Mouse (Mus musculus) lung, embryonic 16.5 days (tissue): ENCODE results near the gene Herc1. TPM values are rescaled to one million over a fixed set of nuclear protein-coding genes. Genes with fewer than 3 reads are reported as not detected.

ENCODE experiments used
- ATAC-seq: fragments of 200-750 bp; cut with Nextera tagmentation; 2 replicates; pipeline ENCODE4 v1.8.0; 2017; ENCODE audit warnings: low read depth, mild to moderate bottlenecking, moderate library complexity
- H3K27ac ChIP-seq: fragments of 300-500 bp; sonication (generic); 2 replicates; pipeline ENCODE4 v1.5.1; 2014; ENCODE audit warnings: mild to moderate bottlenecking, control low read depth, low read length
- H3K27me3 ChIP-seq: fragments of 300-500 bp; sonication (generic); 2 replicates; pipeline ENCODE4 v1.6.1; 2014; ENCODE audit warnings: low read depth, low read length, mixed read lengths; ENCODE audit not compliant: control insufficient read depth, insufficient read depth
- H3K36me3 ChIP-seq: fragments of 300-500 bp; sonication (generic); 2 replicates; pipeline ENCODE4 v1.6.1; 2014; ENCODE audit warnings: low read length; ENCODE audit not compliant: control insufficient read depth, insufficient read depth
- H3K4me1 ChIP-seq: fragments of 300-500 bp; sonication (generic); replicated peaks from 2 replicates; pipeline ENCODE4 v1.6.1; 2014; ENCODE audit warnings: low read length, mixed read lengths; ENCODE audit not compliant: control insufficient read depth, insufficient read depth
- H3K4me2 ChIP-seq: fragments of 300-500 bp; sonication (generic); 2 replicates; pipeline ENCODE4 v1.6.1; 2014; ENCODE audit warnings: low read depth, low read length, control low read depth
- H3K4me3 ChIP-seq: fragments of 300-500 bp; sonication (generic); 2 replicates; pipeline ENCODE4 v1.5.1; 2014; ENCODE audit warnings: mild to moderate bottlenecking, low read length, control low read depth
- H3K9ac ChIP-seq: fragments of 300-500 bp; sonication (generic); 2 replicates; pipeline ENCODE4 v1.6.1; 2014; ENCODE audit warnings: low read length, control low read depth
- H3K9me3 ChIP-seq: fragments of 300-500 bp; sonication (generic); 2 replicates; pipeline ENCODE4 v1.6.1; 2016; ENCODE audit warnings: low read length; ENCODE audit not compliant: control insufficient read depth
- WGBS: fragments of 180-500 bp; shearing (Covaris S2); extraction: QIAGEN DNeasy Blood & Tissue Kit; methylation state at CpG from one replicate; pipeline ENCODE4 v1.1.7; 2014; 5-methylcytosine and 5-hydroxymethylcytosine counted together
- polyA plus RNA-seq: library from polyadenylated mRNA; unstranded; fragments of >200 nt; fragmentation: Nextera tagmentation; extraction: Ambion mirVana; gene quantifications from 2 replicates; pipeline ENCODE4 v1.2.1, GENCODE M21; 2015

The Herc1 gene
- polyA plus RNA-seq, 1 experiment from 2014 or later, result 18.8 TPM

DNA sequence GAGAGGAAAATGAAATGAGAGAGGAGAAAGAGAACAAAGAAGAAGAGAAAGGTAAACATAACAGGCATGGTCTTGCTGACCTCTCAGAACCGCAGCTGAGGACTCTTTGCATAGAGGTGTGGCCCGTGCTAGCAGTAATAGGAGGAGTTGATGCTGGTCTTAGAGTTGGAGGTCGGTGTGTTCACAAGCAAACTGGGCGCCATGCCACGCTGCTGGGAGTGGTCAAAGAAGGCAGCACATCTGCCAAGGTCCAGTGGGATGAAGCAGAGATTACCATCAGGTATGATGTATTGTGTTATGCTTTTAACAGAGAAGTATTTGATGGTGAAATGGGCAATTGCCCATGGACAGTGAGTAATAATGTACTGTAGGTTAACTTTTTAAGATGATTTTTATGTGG, 98.0 kb downstream of the Herc1 start:
- H3K9me3 ChIP-seq, result no peaks in the 10 kb centered on the region
- no peak overlapping the region for H3K9ac ChIP-seq
- WGBS, result 71% methylated on average over 5 of the region's 5 CpGs
- no peak overlapping the region for H3K4me2 ChIP-seq
- H3K27me3 ChIP-seq, result no peaks in the 10 kb centered on the region
- H3K4me3 ChIP-seq, result no peak overlapping the region
- peaks cover 15% of the 10 kb centered on the region for H3K36me3 ChIP-seq
- H3K4me1 ChIP-seq, result no peaks in the 10 kb centered on the region
- no peak overlapping the region for H3K27ac ChIP-seq
- ATAC-seq, result no peak

DNA sequence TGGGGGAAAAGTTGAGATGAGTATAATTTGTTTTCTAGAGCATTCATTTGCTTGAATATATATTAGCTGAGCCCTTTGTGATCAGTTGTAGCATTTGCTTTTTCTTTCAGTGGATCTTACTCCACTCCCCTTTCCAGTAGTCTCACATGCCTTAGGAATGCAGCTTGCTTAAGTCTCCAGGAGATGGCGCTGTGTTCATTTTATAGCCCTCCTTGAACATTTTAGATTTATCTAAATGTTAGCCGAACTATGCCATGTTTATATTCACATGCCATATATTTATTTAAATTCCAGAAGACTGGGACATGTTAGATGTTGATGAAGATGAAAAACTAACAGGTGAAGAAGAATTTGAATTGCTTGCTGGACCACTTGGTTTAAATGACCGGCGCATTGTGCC, 114.8 kb downstream of the Herc1 start:
- Histone ChIP-seq H3K4me2 (no peak overlapping the region), H3K27ac (no peak overlapping the region), H3K9ac (no peak overlapping the region), H3K9me3 (no peaks in the 10 kb centered on the region), H3K4me1 (no peaks in the 10 kb centered on the region), H3K36me3 (peaks cover 17% of the 10 kb centered on the region), H3K4me3 (no peak overlapping the region), H3K27me3 (no peaks in the 10 kb centered on the region)
- ATAC-seq, result no peak
- 51% methylated on average over 4 of the region's 4 CpGs for WGBS

DNA sequence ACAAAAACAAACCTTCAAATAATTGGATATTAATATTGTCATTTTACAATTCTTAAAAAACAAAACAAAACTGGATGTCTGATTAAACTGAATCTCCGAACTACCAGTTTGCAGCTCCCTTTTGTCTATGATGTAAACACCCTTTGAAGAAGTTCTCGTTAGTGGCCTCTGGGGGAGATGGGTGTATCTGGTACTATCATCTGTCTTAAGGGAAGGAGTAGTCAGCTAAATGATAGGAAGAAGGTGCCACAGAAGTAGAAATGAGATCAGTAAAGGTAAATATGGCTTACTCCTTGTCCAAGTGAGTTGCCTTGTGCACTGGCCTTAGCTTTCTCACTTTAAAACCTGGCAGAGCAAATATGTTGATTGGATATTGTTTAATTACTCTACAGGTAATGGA, 127.5 kb downstream of the Herc1 start:
- H3K4me1 ChIP-seq, result no peaks in the 10 kb centered on the region
- H3K27ac ChIP-seq, result no peak overlapping the region
- H3K9ac ChIP-seq, result no peak overlapping the region
- 73% methylated on average over 2 of the region's 2 CpGs for WGBS
- H3K4me2 ChIP-seq, result no peak overlapping the region
- H3K4me3 ChIP-seq, result no peak overlapping the region
- no peak for ATAC-seq
- peaks cover 12% of the 10 kb centered on the region for H3K36me3 ChIP-seq
- H3K9me3 ChIP-seq, result no peaks in the 10 kb centered on the region
- no peaks in the 10 kb centered on the region for H3K27me3 ChIP-seq

DNA sequence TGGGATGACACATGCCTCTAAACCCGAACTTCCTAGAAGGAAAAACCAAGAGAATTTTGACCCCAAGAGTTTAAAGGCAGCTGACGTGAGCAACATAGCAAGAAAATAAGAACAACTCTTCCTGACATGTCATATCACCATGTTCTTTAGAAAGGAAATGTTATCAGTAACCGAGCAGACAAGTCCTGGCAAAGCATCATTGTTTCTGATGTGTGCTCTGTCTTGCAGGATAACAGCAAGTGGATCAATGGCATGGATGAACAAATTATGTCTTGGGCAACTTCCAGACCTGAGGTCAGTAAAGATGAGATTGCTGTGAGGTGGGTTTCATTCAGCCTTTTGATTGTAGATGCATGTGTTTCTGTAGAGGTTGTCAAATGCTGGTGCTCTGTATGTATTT, 133.2 kb downstream of the Herc1 start:
- no peak overlapping the region for H3K4me2 ChIP-seq
- H3K4me1 ChIP-seq, result no peaks in the 10 kb centered on the region
- H3K9me3 ChIP-seq, result no peaks in the 10 kb centered on the region
- no peaks in the 10 kb centered on the region for H3K27me3 ChIP-seq
- no peak overlapping the region for H3K9ac ChIP-seq
- no peak overlapping the region for H3K27ac ChIP-seq
- H3K36me3 ChIP-seq, result peaks cover 20% of the 10 kb centered on the region
- 85% methylated on average over 3 of the region's 3 CpGs for WGBS
- no peak for ATAC-seq
- no peak overlapping the region for H3K4me3 ChIP-seq

- H3K27me3 ChIP-seq, result no peaks in the 10 kb centered on the region
- H3K9me3 ChIP-seq, result no peaks in the 10 kb centered on the region
- no peaks in the 10 kb centered on the region for H3K4me1 ChIP-seq
- no peak overlapping the region for H3K4me2 ChIP-seq
- no peak overlapping the region for H3K27ac ChIP-seq
- ATAC-seq, result no peak
- H3K36me3 ChIP-seq, result peaks cover 32% of the 10 kb centered on the region
- no peak overlapping the region for H3K4me3 ChIP-seq
- H3K9ac ChIP-seq, result no peak overlapping the region
These were observed 138.5 kb downstream of the Herc1 start for GRCm38 (mm10) chr9:66488786-66489185.

- Histone ChIP-seq H3K4me3 (no peak overlapping the region), H3K9ac (no peak overlapping the region), H3K9me3 (no peaks in the 10 kb centered on the region), H3K4me2 (no peak overlapping the region), H3K27me3 (no peaks in the 10 kb centered on the region), H3K36me3 (peaks cover 39% of the 10 kb centered on the region), H3K27ac (no peak overlapping the region), H3K4me1 (no peaks in the 10 kb centered on the region)
- WGBS, result 80% methylated on average over 1 of the region's 1 CpGs
- ATAC-seq, result no peak
These were observed 142.1 kb downstream of the Herc1 start for GRCm38 (mm10) chr9:66492361-66492760.

DNA sequence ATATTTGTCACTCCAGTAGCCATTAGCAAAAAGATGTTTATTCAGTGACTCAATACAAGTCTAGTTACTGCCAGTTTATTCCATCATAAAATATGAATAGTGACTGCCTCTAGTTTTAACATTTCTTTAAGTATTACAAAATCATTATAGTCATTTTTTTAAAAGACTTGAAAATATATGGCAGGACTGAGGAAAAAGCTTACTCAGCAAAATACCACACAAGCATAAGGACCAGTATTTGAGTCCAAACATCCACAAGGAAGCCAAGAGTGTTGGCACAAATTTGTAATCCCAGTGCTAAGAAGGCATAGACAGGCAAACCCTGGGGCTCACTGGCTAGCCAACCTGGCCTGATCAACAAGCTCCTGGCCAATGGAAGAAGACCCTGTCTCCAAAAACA, 143.7 kb downstream of the Herc1 start:
- no peak for ATAC-seq
- peaks cover 33% of the 10 kb centered on the region for H3K36me3 ChIP-seq

DNA sequence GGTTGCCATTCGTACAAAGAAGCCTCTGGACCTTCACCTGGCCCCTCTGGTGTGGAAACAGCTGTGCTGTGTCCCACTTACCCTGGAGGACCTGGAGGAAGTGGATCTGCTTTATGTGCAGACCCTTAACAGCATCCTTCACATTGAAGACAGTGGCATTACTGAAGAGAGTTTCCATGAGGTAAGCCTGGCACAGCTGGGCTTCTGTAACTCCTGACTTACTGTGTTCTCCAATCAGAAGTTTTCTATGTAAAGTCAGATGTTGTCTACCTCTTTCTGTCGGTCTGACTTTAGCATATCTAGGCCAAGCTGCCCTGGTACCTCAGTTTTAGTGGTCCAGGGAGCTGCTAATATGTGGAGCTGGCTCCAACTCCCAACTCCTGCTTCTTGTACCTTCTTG, 151.0 kb downstream of the Herc1 start:
- no peaks in the 10 kb centered on the region for H3K9me3 ChIP-seq
- H3K9ac ChIP-seq, result no peak overlapping the region
- WGBS, result 80% methylated on average over 2 of the region's 2 CpGs
- H3K27me3 ChIP-seq, result no peaks in the 10 kb centered on the region
- no peak for ATAC-seq
- no peak overlapping the region for H3K4me3 ChIP-seq
- H3K4me2 ChIP-seq, result no peak overlapping the region
- H3K4me1 ChIP-seq, result no peaks in the 10 kb centered on the region
- peaks cover 21% of the 10 kb centered on the region; the same call in 1 of the 2 replicates for H3K36me3 ChIP-seq
- no peak overlapping the region for H3K27ac ChIP-seq

More for the DNA sequence above, 143.7 kb downstream of the Herc1 start:
- no peaks in the 10 kb centered on the region for H3K4me1 ChIP-seq
- H3K9me3 ChIP-seq, result no peaks in the 10 kb centered on the region
- no peak overlapping the region for H3K9ac ChIP-seq
- no peak overlapping the region for H3K4me2 ChIP-seq
- H3K27me3 ChIP-seq, result no peaks in the 10 kb centered on the region
- H3K27ac ChIP-seq, result no peak overlapping the region
- H3K4me3 ChIP-seq, result no peak overlapping the region

DNA sequence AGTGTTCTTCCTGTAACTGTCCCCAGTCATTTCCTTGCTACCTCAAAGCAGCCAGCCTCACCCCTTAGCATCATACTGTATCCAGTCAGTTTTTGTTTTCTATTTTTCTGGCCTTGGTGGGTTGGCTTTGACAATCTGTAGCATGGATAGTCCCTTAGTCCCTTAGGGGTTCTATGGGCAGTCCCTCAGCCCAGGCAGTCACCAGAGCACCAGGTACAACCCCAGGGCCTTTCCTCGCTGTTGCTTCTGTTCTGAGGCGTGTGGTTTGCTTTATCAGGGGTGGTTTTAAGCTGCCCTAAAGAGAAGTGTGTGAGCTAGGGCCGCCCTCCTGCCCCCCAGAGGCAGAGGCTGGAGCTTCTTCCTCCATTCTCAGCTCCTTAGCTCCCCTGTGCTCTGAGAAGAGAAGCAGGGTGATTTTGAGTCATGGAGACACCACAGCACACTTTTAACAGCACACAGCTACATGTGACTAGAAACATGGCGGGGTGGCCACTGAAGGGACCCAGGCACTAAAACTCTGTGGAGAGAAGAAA, 153.7 kb downstream of the Herc1 start:
- 86% methylated on average over 4 of the region's 4 CpGs for WGBS
- no peak overlapping the region for H3K4me3 ChIP-seq
- no peaks in the 10 kb centered on the region for H3K9me3 ChIP-seq
- H3K4me2 ChIP-seq, result no peak overlapping the region
- H3K4me1 ChIP-seq, result no peaks in the 10 kb centered on the region
- no peak for ATAC-seq
- no peak overlapping the region for H3K9ac ChIP-seq
- H3K27me3 ChIP-seq, result no peaks in the 10 kb centered on the region
- peaks cover 20% of the 10 kb centered on the region; the same call in 1 of the 2 replicates for H3K36me3 ChIP-seq
- no peak overlapping the region for H3K27ac ChIP-seq

- 92% methylated on average over 13 of the region's 13 CpGs for WGBS
- ATAC-seq, result no peak
These were observed 154.3 kb downstream of the Herc1 start for GRCm38 (mm10) chr9:66504518-66504917.

More at GRCm38 (mm10) chr9:66504518-66504917, 154.3 kb downstream of the Herc1 start:
- Histone ChIP-seq H3K4me1 (no peaks in the 10 kb centered on the region), H3K9ac (no peak overlapping the region), H3K9me3 (no peaks in the 10 kb centered on the region), H3K4me2 (no peak overlapping the region), H3K36me3 (peaks cover 20% of the 10 kb centered on the region; the same call in 1 of the 2 replicates), H3K27ac (no peak overlapping the region), H3K27me3 (no peaks in the 10 kb centered on the region), H3K4me3 (no peak overlapping the region)
